ENCODE assay signal across 22 mouse cellular contexts in the genomic region with DNA sequence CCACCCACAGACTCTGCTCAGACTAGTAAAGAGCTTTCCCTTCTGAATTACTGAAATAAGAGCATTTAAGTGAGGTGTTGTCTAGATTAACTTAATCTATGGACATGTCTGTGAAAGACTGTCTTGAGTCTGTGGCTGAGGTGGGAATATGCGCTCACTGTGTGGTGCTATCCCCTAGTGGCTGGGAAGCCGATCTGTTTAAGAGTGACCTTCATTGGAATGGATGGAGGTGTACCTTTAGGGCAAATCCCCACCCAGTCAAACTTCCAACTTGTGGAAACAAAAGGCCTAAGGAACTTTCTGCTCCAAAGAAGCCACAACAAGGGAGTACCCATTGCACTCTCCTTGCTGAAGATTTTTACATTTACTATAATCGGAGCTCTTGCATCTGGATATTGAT. TPM values are rescaled to one million over a fixed set of nuclear protein-coding genes. Genes with fewer than 3 reads are reported as not detected.
DNase-seq lines count a peak whose midpoint lies in the region; ATAC-seq and TF ChIP-seq lines count a peak whose summit lies in the region.
"Had no signal": no experiment of that assay in that cellular context is flagged by ENCODE, and none has a peak within 500 bp of the region (broad histone marks: within the 10 kb centered on the region; RNA-seq: fewer than 3 reads in every experiment).

No protein-coding gene starts in this region.

- no peak overlapping the region for H3K4me3 ChIP-seq in heart, postnatal 0 days (ENCODE audit: low read depth, low read length)
- H3K4me3 ChIP-seq in ES-Bruce4 (ENCODE audit: low read depth, low read length) = no peak overlapping the region
- no peak overlapping the region for H3K4me3 ChIP-seq in ES-E14 (ENCODE audit: insufficient read depth in 1 of 2, low read depth in 1 of 2, low read length in 2 of 2, poor library complexity in 1 of 2, severe bottlenecking in 1 of 2)
- H3K4me3 ChIP-seq in hindbrain, postnatal 0 days (ENCODE audit: low read length) = no peak overlapping the region
- H3K4me3 ChIP-seq in neural tube, embryonic 15.5 days (replicated peaks) = no peak overlapping the region
- H3K4me3 ChIP-seq: embryonic facial prominence, embryonic 10.5 days; embryonic facial prominence, embryonic 12.5 days; forebrain, embryonic 12.5 days had no signal

- no peaks in the 10 kb centered on the region for H3K27me3 ChIP-seq in heart, postnatal 0 days (ENCODE audit: control insufficient read depth, insufficient read depth, low read length)
- H3K27me3 ChIP-seq in ES-Bruce4 (ENCODE audit: control insufficient read depth, insufficient read depth, low read length, poor library complexity, severe bottlenecking) = no peaks in the 10 kb centered on the region
- H3K27me3 ChIP-seq in hindbrain, postnatal 0 days (ENCODE audit: insufficient read depth, low read length) = no peaks in the 10 kb centered on the region
- H3K27me3 ChIP-seq in neural tube, embryonic 15.5 days (replicated peaks) = no peaks in the 10 kb centered on the region
- H3K27me3 ChIP-seq: embryonic facial prominence, embryonic 12.5 days; forebrain, embryonic 12.5 days had no signal

- H3K4me1 ChIP-seq in heart, postnatal 0 days (ENCODE audit: control insufficient read depth, insufficient read depth) = no peaks in the 10 kb centered on the region
- no peaks in the 10 kb centered on the region for H3K4me1 ChIP-seq in ES-Bruce4 (ENCODE audit: control insufficient read depth, insufficient read depth, low read length)
- 0 out of 4 replicates have a peak, but pooled peaks cover 0 to 1% of the 10 kb centered on the region in 2 experiments for H3K4me1 ChIP-seq in ES-E14 (ENCODE audit: control insufficient read depth in 2 of 2, insufficient read depth in 2 of 2, low read length in 2 of 2, poor library complexity in 1 of 2)
- H3K4me1 ChIP-seq in hindbrain, postnatal 0 days (ENCODE audit: insufficient read depth, low read length) = no peaks in the 10 kb centered on the region
- H3K4me1 ChIP-seq in neural tube, embryonic 15.5 days = no peaks in the 10 kb centered on the region
- H3K4me1 ChIP-seq: embryonic facial prominence, embryonic 10.5 days; embryonic facial prominence, embryonic 12.5 days; forebrain, embryonic 12.5 days had no signal

- intact Hi-C loops in heart, postnatal 14 days (cut with DNase I) = loop anchor here (10.0 kb wide), 1 partner anchor 759 kb away; no protein-coding TSS in a partner anchor

- no peak overlapping the region for H3K4me2 ChIP-seq in heart, postnatal 0 days (ENCODE audit: low read depth, low read length)
- no peak overlapping the region for H3K4me2 ChIP-seq in hindbrain, postnatal 0 days (ENCODE audit: low read depth, low read length)
- H3K4me2 ChIP-seq in neural tube, embryonic 15.5 days = no peak overlapping the region
- H3K4me2 ChIP-seq: embryonic facial prominence, embryonic 12.5 days; forebrain, embryonic 12.5 days had no signal

- no peak for ATAC-seq in heart, postnatal 0 days (ENCODE audit: insufficient read depth, low read depth)
- no peak for ATAC-seq in megakaryocyte-erythroid progenitor cell, adult 5-6 weeks (replicated peaks; ENCODE audit: low FRiP score, low TSS enrichment, poor library complexity, severe bottlenecking)
- ATAC-seq in hindbrain, postnatal 0 days = no peak
- ATAC-seq in neural tube, embryonic 15.5 days (ENCODE audit: low FRiP score) = no peak
- ATAC-seq: forebrain, embryonic 14.5 days; forebrain, embryonic 16.5 days had no signal

- in situ Hi-C loops in ES-E14 (cut with MboI; ENCODE audit: low sequenced_read_pairs in 2 of 2, unreplicated experiment in 2 of 2) = no loop called here

- TF ChIP-seq POLR2A in ES-Bruce4 (IDR thresholded peaks at IDR 0.05; ENCODE audit: insufficient read depth, low read length) = no peak

- 86% methylated on average over 3 of the region's 3 CpGs for WGBS in heart, postnatal 0 days
- WGBS in hindbrain, postnatal 0 days = 90% methylated on average over 3 of the region's 3 CpGs
- WGBS in neural tube, embryonic 15.5 days = 96% methylated on average over 3 of the region's 3 CpGs

- no peaks in the 10 kb centered on the region for H3K36me3 ChIP-seq in heart, postnatal 0 days (replicated peaks; ENCODE audit: control insufficient read depth, insufficient read depth, low read length)
- H3K36me3 ChIP-seq in ES-Bruce4 (ENCODE audit: control insufficient read depth, insufficient read depth, low read length, poor library complexity, severe bottlenecking) = no peaks in the 10 kb centered on the region
- no peaks in the 10 kb centered on the region for H3K36me3 ChIP-seq in ES-E14 (ENCODE audit: control insufficient read depth, insufficient read depth, low read length, poor library complexity, severe bottlenecking)
- H3K36me3 ChIP-seq in hindbrain, postnatal 0 days (ENCODE audit: insufficient read depth, low read length) = no peaks in the 10 kb centered on the region
- H3K36me3 ChIP-seq in neural tube, embryonic 15.5 days = no peaks in the 10 kb centered on the region
- H3K36me3 ChIP-seq: embryonic facial prominence, embryonic 10.5 days; embryonic facial prominence, embryonic 12.5 days; forebrain, embryonic 12.5 days had no signal

- TF ChIP-seq EP300 in heart, postnatal 0 days (IDR thresholded peaks at IDR 0.05; ENCODE audit: low read depth) = no peak
- TF ChIP-seq EP300 in ES-Bruce4 (IDR thresholded peaks at IDR 0.05; ENCODE audit: insufficient read depth, low read depth, low read length) = no peak

- no peaks in the 10 kb centered on the region for H3K9me3 ChIP-seq in heart, postnatal 0 days (replicated peaks; ENCODE audit: control insufficient read depth, low read length)
- H3K9me3 ChIP-seq in ES-Bruce4 (replicated peaks; ENCODE audit: control insufficient read depth, insufficient read depth, low read length, poor library complexity, severe bottlenecking) = no peaks in the 10 kb centered on the region
- no peaks in the 10 kb centered on the region for H3K9me3 ChIP-seq in ES-E14 (ENCODE audit: control insufficient read depth, insufficient read depth, low read depth, low read length)
- no peaks in the 10 kb centered on the region for H3K9me3 ChIP-seq in hindbrain, postnatal 0 days (ENCODE audit: low read length)
- no peaks in the 10 kb centered on the region for H3K9me3 ChIP-seq in neural tube, embryonic 15.5 days (replicated peaks)
- H3K9me3 ChIP-seq: embryonic facial prominence, embryonic 10.5 days; embryonic facial prominence, embryonic 12.5 days; forebrain, embryonic 12.5 days had no signal

- H3K9ac ChIP-seq in heart, postnatal 0 days (replicated peaks; ENCODE audit: low read depth, low read length) = no peak overlapping the region
- no peak overlapping the region for H3K9ac ChIP-seq in ES-Bruce4 (ENCODE audit: low read depth, poor library complexity, severe bottlenecking)
- no peak overlapping the region for H3K9ac ChIP-seq in ES-E14 (ENCODE audit: insufficient read depth, low read depth, low read length, poor library complexity, severe bottlenecking)
- no peak overlapping the region for H3K9ac ChIP-seq in hindbrain, postnatal 0 days (replicated peaks; ENCODE audit: low read length)
- no peak overlapping the region for H3K9ac ChIP-seq in neural tube, embryonic 15.5 days (replicated peaks)
- H3K9ac ChIP-seq: embryonic facial prominence, embryonic 12.5 days; forebrain, embryonic 12.5 days had no signal

- peak; percentile 26; the same call in 1 of the 2 replicates for TF ChIP-seq CTCF in heart, postnatal 0 days (IDR thresholded peaks at IDR 0.05; ENCODE audit: low read depth)
- peak; percentile 31 for TF ChIP-seq CTCF in ES-Bruce4 (IDR thresholded peaks at IDR 0.05; ENCODE audit: low read depth, low read length)
- no peak for TF ChIP-seq CTCF in hindbrain, postnatal 0 days (IDR thresholded peaks at IDR 0.05; ENCODE audit: low read depth)

- DNase-seq in heart, postnatal 0 days (ENCODE audit: low spot score) = no peak
- no peak for DNase-seq in heart, postnatal 14 days
- DNase-seq in ES-E14 (ENCODE audit: low read depth, low spot score) (peak; percentile 33), ZHBTc4 (ENCODE audit: low read depth, low spot score) (peak; percentile 75)
- no peak for DNase-seq in hindbrain, postnatal 0 days (ENCODE audit: low spot score)
- DNase-seq: adrenal gland, adult 2 months; adrenal gland, postnatal 10 days; adrenal gland, postnatal 25 days; cerebellum, adult 11 months; cerebellum, adult 18-20 months; cerebellum, adult 8-10 months; cerebellum, adult 9-11 months; cerebellum, postnatal 14 days; cerebellum, postnatal 36 days had no signal

- H3K27ac ChIP-seq in heart, postnatal 0 days (ENCODE audit: low read depth) = no peak overlapping the region
- H3K27ac ChIP-seq in ES-Bruce4 (ENCODE audit: insufficient read depth, low read length) (no peak overlapping the region), ES-E14 (ENCODE audit: insufficient read depth, low read depth, low read length, poor library complexity, severe bottlenecking) (no peak overlapping the region)
- H3K27ac ChIP-seq in hindbrain, postnatal 0 days = no peak overlapping the region
- no peak overlapping the region for H3K27ac ChIP-seq in neural tube, embryonic 15.5 days (replicated peaks)
- H3K27ac ChIP-seq: embryonic facial prominence, embryonic 10.5 days; embryonic facial prominence, embryonic 12.5 days; forebrain, embryonic 12.5 days had no signal

RNA-seq across cellular contexts. Expression of gene Ppip5k2, which starts 23.9 kb away (rescaled TPM):
- total RNA-seq in heart, postnatal 0 days (2014; rRNA removed; ENCODE audit: low replicate concordance) = 68.0 and 75.2 TPM in 2 replicates
- 42.4 and 44.8 TPM in 2 replicates for polyA plus RNA-seq in heart, postnatal 0 days (2015; fragmentation: Nextera tagmentation; extraction: Ambion mirVana)
- 100 to 1,000 TPM in 1 of 2 experiments, 10 to 100 TPM in 1; 90.2 to 117 TPM for total RNA-seq in heart, postnatal 14 days (2021)
- polyA plus RNA-seq in ES-Bruce4 (2011; ENCODE audit: insufficient read depth, insufficient read length, low read depth, missing spikeins) = 48.5 and 55.0 TPM in 2 replicates
- total RNA-seq in ES-E14 (2012; rRNA removed) = 32.0 and 38.8 TPM in 2 replicates
- total RNA-seq in megakaryocyte-erythroid progenitor cell, adult 5-6 weeks (2014; fragmentation: Nextera tagmentation) = 46.1 and 56.8 TPM in 2 replicates
- 54.8 and 61.1 TPM in 2 replicates for total RNA-seq in megakaryocyte-erythroid progenitor cell, adult 5-6 weeks (2017)
- total RNA-seq in hindbrain, postnatal 0 days (2014; rRNA removed) = 39.3 and 40.3 TPM in 2 replicates
- polyA plus RNA-seq in hindbrain, postnatal 0 days (2015; fragmentation: Nextera tagmentation; extraction: Ambion mirVana) = 29.4 and 30.8 TPM in 2 replicates
- 46.2 and 51.2 TPM in 2 replicates for polyA plus RNA-seq in neural tube, embryonic 15.5 days (2015; fragmentation: Nextera tagmentation; extraction: Ambion mirVana)

RNA-seq across cellular contexts. Expression of gene Gin1, which starts 24.1 kb away (rescaled TPM):
- 0.80 and 1.6 TPM in 2 replicates for total RNA-seq in heart, postnatal 0 days (2014; rRNA removed; ENCODE audit: low replicate concordance)
- 21.3 and 22.7 TPM in 2 replicates for polyA plus RNA-seq in heart, postnatal 0 days (2015; fragmentation: Nextera tagmentation; extraction: Ambion mirVana)
- 10 to 100 TPM in 1 of 2 experiments, 1 to 10 TPM in 1; 8.8 to 10.3 TPM for total RNA-seq in heart, postnatal 14 days (2021)
- 12.2 and 12.4 TPM in 2 replicates for polyA plus RNA-seq in ES-Bruce4 (2011; ENCODE audit: insufficient read depth, insufficient read length, low read depth, missing spikeins)
- total RNA-seq in ES-E14 (2012; rRNA removed) = 7.7 and 8.6 TPM in 2 replicates
- 24.4 and 45.6 TPM in 2 replicates for total RNA-seq in megakaryocyte-erythroid progenitor cell, adult 5-6 weeks (2014; fragmentation: Nextera tagmentation)
- total RNA-seq in megakaryocyte-erythroid progenitor cell, adult 5-6 weeks (2017) = 20.6 and 26.7 TPM in 2 replicates
- 2.3 and 5.8 TPM in 2 replicates for total RNA-seq in hindbrain, postnatal 0 days (2014; rRNA removed)
- polyA plus RNA-seq in hindbrain, postnatal 0 days (2015; fragmentation: Nextera tagmentation; extraction: Ambion mirVana) = 11.6 and 18.2 TPM in 2 replicates
- polyA plus RNA-seq in neural tube, embryonic 15.5 days (2015; fragmentation: Nextera tagmentation; extraction: Ambion mirVana) = 15.7 and 16.8 TPM in 2 replicates

Comparison
In these comparisons a context has a peak if more than half of its experiments do, and no peak if none do; other contexts are left out.
1. DNase-seq: peak in ES-E14 (single experiment) and ZHBTc4 (single experiment); none in heart, postnatal 0 days (single experiment), heart, postnatal 14 days (0 of 2) and hindbrain, postnatal 0 days (single experiment).